In genomic region chr5:113889181-113889906, GRCm38 (mm10) we compare ENCODE assay signal across 8 mouse cellular contexts. TPM values are rescaled to one million over a fixed set of nuclear protein-coding genes. Genes with fewer than 3 reads are reported as not detected.
DNase-seq lines count a peak whose midpoint lies in the region; ATAC-seq and TF ChIP-seq lines count a peak whose summit lies in the region.

No protein-coding gene starts in this region.

- peak overlapping the region; percentile 16 for H3K4me2 ChIP-seq in hindbrain, postnatal 0 days (ENCODE audit: low read depth, low read length)
- H3K4me2 ChIP-seq in liver, embryonic 13.5 days = no peak overlapping the region

- ATAC-seq in hindbrain, postnatal 0 days = no peak
- peak; percentile 34; the same call in 1 of the 2 replicates for ATAC-seq in liver, embryonic 13.5 days (ENCODE audit: low read depth)

- WGBS in forebrain, embryonic 10.5 days = 45% methylated on average over 19 of the region's 19 CpGs
- WGBS in hindbrain, postnatal 0 days = 15% methylated on average over 19 of the region's 19 CpGs
- 36% methylated on average over 19 of the region's 19 CpGs for WGBS in liver, embryonic 13.5 days (ENCODE audit: insufficient replicate concordance)

- no peaks in the 10 kb centered on the region for H3K9me3 ChIP-seq in forebrain, embryonic 10.5 days
- no peaks in the 10 kb centered on the region for H3K9me3 ChIP-seq in hindbrain, postnatal 0 days (ENCODE audit: low read length)
- H3K9me3 ChIP-seq in liver, embryonic 13.5 days (replicated peaks) = no peaks in the 10 kb centered on the region

- no peak for TF ChIP-seq CTCF in hindbrain, postnatal 0 days (IDR thresholded peaks at IDR 0.05; ENCODE audit: low read depth)

- H3K4me3 ChIP-seq in forebrain, embryonic 10.5 days = no peak overlapping the region
- H3K4me3 ChIP-seq in hindbrain, postnatal 0 days (ENCODE audit: low read length) = no peak overlapping the region
- H3K4me3 ChIP-seq in liver, embryonic 13.5 days (replicated peaks) = no peak overlapping the region

- peak overlapping the region; percentile 65 for H3K27ac ChIP-seq in forebrain, embryonic 10.5 days
- H3K27ac ChIP-seq in hindbrain, postnatal 0 days = peak overlapping the region; percentile 62
- peak overlapping the region; percentile 53; the same call in 1 of the 2 replicates for H3K27ac ChIP-seq in liver, embryonic 13.5 days

- no peaks in the 10 kb centered on the region for H3K27me3 ChIP-seq in forebrain, embryonic 10.5 days (ENCODE audit: poor library complexity, severe bottlenecking)
- no peaks in the 10 kb centered on the region for H3K27me3 ChIP-seq in hindbrain, postnatal 0 days (ENCODE audit: insufficient read depth, low read length)
- no peaks in the 10 kb centered on the region for H3K27me3 ChIP-seq in liver, embryonic 13.5 days

- H3K9ac ChIP-seq in hindbrain, postnatal 0 days (replicated peaks; ENCODE audit: low read length) = 0 out of 2 replicates have a peak overlapping the region, but pooled peaks have one; percentile 13
- H3K9ac ChIP-seq in liver, embryonic 13.5 days = no peak overlapping the region

- peaks cover 11% of the 10 kb centered on the region for H3K36me3 ChIP-seq in forebrain, embryonic 10.5 days (replicated peaks)
- H3K36me3 ChIP-seq in hindbrain, postnatal 0 days (ENCODE audit: insufficient read depth, low read length) = no peaks in the 10 kb centered on the region
- peaks cover 3% of the 10 kb centered on the region; the same call in 1 of the 2 replicates for H3K36me3 ChIP-seq in liver, embryonic 13.5 days

- DNase-seq in Muller cell, postnatal 12 days (ENCODE audit: inconsistent ontology term) = peak; percentile 67
- DNase-seq in forebrain, embryonic 10.5 days (ENCODE audit: extremely low spot score, low spot score) = no peak
- DNase-seq in hindbrain, postnatal 0 days (ENCODE audit: low spot score) = no peak
- no peak for DNase-seq in liver, embryonic 13.5 days
- no peak for DNase-seq in cerebellum, postnatal 14 days
- no peak for DNase-seq in layer of hippocampus, adult 18-20 months (ENCODE audit: low spot score in 2 of 2)
- DNase-seq in adrenal gland, postnatal 10 days = no peak
- no peak for DNase-seq in right cerebral cortex, adult 18-20 months

- peaks cover 49% of the 10 kb centered on the region for H3K4me1 ChIP-seq in forebrain, embryonic 10.5 days
- H3K4me1 ChIP-seq in hindbrain, postnatal 0 days (ENCODE audit: insufficient read depth, low read length) = peaks cover 18% of the 10 kb centered on the region
- H3K4me1 ChIP-seq in liver, embryonic 13.5 days (replicated peaks) = peaks cover 68% of the 10 kb centered on the region

RNA-seq across cellular contexts. Expression of gene Coro1c, which starts 19.2 kb away (rescaled TPM):
- polyA plus RNA-seq in forebrain, embryonic 10.5 days (2016; fragmentation: Nextera tagmentation; extraction: Ambion mirVana) = 209 and 210 TPM in 2 replicates
- 151 and 159 TPM in 2 replicates for total RNA-seq in hindbrain, postnatal 0 days (2014; rRNA removed)
- 140 and 149 TPM in 2 replicates for polyA plus RNA-seq in hindbrain, postnatal 0 days (2015; fragmentation: Nextera tagmentation; extraction: Ambion mirVana)
- polyA plus RNA-seq in liver, embryonic 13.5 days (2015; fragmentation: Nextera tagmentation; extraction: Ambion mirVana) = 48.0 and 60.3 TPM in 2 replicates
- total RNA-seq in layer of hippocampus, adult 18-20 months (2021) = 10 to 100 TPM; 88.6 to 88.7 TPM
- 10 to 100 TPM; 66.4 to 78.9 TPM for total RNA-seq in adrenal gland, postnatal 10 days (2021)

RNA-seq across cellular contexts. Expression of gene Selplg, which starts 56.9 kb away (rescaled TPM):
- 0.74 and 0.82 TPM in 2 replicates for polyA plus RNA-seq in forebrain, embryonic 10.5 days (2016; fragmentation: Nextera tagmentation; extraction: Ambion mirVana)
- 2.8 and 4.1 TPM in 2 replicates for total RNA-seq in hindbrain, postnatal 0 days (2014; rRNA removed)
- 1.8 and 2.2 TPM in 2 replicates for polyA plus RNA-seq in hindbrain, postnatal 0 days (2015; fragmentation: Nextera tagmentation; extraction: Ambion mirVana)
- 10.1 and 11.6 TPM in 2 replicates for polyA plus RNA-seq in liver, embryonic 13.5 days (2015; fragmentation: Nextera tagmentation; extraction: Ambion mirVana)
- 10 to 100 TPM; 34.7 to 38.4 TPM for total RNA-seq in layer of hippocampus, adult 18-20 months (2021)
- total RNA-seq in adrenal gland, postnatal 10 days (2021) = 1 to 10 TPM; 6.6 to 6.9 TPM
